8 mouse cellular contexts compared by ENCODE assay signal in the genomic region with DNA sequence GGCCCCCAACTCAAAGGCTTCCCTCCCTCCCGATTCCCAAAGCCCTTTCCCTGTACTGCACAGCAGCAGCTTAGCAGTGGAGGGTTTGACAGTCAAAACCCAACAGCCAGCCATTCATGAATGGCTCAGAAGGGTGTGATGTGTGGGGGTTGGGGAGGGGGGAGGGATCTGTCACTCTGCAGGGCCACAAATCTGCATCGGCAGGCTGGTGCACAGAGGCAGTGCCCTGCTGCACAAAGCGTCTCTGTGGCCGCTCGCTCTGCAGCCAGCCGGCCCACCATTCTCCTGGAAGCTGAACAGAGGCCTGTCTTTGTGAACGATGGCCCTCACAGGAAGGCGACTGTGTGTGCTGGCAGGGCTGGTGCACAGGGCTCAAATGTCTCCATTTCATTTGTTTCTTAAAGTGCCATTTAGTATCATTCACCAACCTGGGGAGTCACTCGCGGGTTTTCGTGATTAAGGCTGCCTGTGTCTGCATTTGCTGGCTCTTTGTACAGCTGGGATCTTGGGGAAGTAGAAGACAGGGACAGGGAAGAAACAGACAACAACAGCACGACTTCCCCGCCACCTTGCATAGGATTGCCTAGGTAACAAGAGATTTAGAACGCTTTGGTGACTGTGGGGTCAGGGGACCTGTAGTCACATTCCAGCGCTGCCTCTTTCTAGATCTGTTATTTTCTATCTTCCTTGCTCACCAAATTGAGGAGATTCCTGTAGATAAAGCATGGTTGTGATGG. TPM values are rescaled to one million over a fixed set of nuclear protein-coding genes. Genes with fewer than 3 reads are reported as not detected.
DNase-seq lines count a peak whose midpoint lies in the region; ATAC-seq lines count a peak whose summit lies in the region.
"Had no signal": no experiment of that assay in that cellular context is flagged by ENCODE, and none has a peak within 500 bp of the region (broad histone marks: within the 10 kb centered on the region; RNA-seq: fewer than 3 reads in every experiment).

No protein-coding gene starts in this region.

- H3K4me3 ChIP-seq in hindbrain, embryonic 15.5 days = no peak overlapping the region
- H3K4me3 ChIP-seq in midbrain, embryonic 11.5 days (ENCODE audit: low read depth, low read length) = no peak overlapping the region; the same call in 1 of the 2 replicates

- peak overlapping the region; percentile 20; the same call in 1 of the 2 replicates for H3K4me2 ChIP-seq in hindbrain, embryonic 15.5 days
- peak overlapping the region; percentile 28 for H3K4me2 ChIP-seq in midbrain, embryonic 11.5 days

- peak; percentile 91 for ATAC-seq in hindbrain, embryonic 15.5 days (ENCODE audit: low FRiP score, low read depth)
- ATAC-seq in midbrain, embryonic 11.5 days (ENCODE audit: low FRiP score) = peak; percentile 97
- no peak for ATAC-seq in activated CD4-positive, CD25-positive, alpha-beta regulatory T cell, adult 4 months

- peaks cover 16% of the 10 kb centered on the region for H3K4me1 ChIP-seq in hindbrain, embryonic 15.5 days (replicated peaks)
- H3K4me1 ChIP-seq in midbrain, embryonic 11.5 days (ENCODE audit: control insufficient read depth, insufficient read depth, low read length) = peaks cover 14% of the 10 kb centered on the region

- H3K36me3 ChIP-seq in hindbrain, embryonic 15.5 days = 0 out of 2 replicates have a peak, but pooled peaks cover 4% of the 10 kb centered on the region
- H3K36me3 ChIP-seq in midbrain, embryonic 11.5 days (ENCODE audit: control insufficient read depth, insufficient read depth, low read length) = no peaks in the 10 kb centered on the region

- no peaks in the 10 kb centered on the region for H3K9me3 ChIP-seq in hindbrain, embryonic 15.5 days
- no peaks in the 10 kb centered on the region for H3K9me3 ChIP-seq in midbrain, embryonic 11.5 days (ENCODE audit: control insufficient read depth, low read length)

- no peak overlapping the region for H3K9ac ChIP-seq in hindbrain, embryonic 15.5 days
- H3K9ac ChIP-seq in midbrain, embryonic 11.5 days (ENCODE audit: low read length) = peak overlapping the region; percentile 59

- H3K27ac ChIP-seq in hindbrain, embryonic 15.5 days (replicated peaks) = peak overlapping the region; percentile 51
- H3K27ac ChIP-seq in midbrain, embryonic 11.5 days (ENCODE audit: low read depth, low read length) = peak overlapping the region; percentile 77
- H3K27ac ChIP-seq: macrophage had no signal

- H3K27me3 ChIP-seq in hindbrain, embryonic 15.5 days = no peaks in the 10 kb centered on the region; the same call in 1 of the 2 replicates
- no peaks in the 10 kb centered on the region for H3K27me3 ChIP-seq in midbrain, embryonic 11.5 days (ENCODE audit: control insufficient read depth, insufficient read depth, low read length)

- DNase-seq in ZHBTc4 (ENCODE audit: low read depth, low spot score) = peak; percentile 61
- peak; percentile 81 for DNase-seq in embryo, embryonic 11 days
- peak; percentile 97 for DNase-seq in midbrain, embryonic 11.5 days (ENCODE audit: low spot score, missing footprints)
- DNase-seq in adrenal gland, postnatal 25 days = no peak
- DNase-seq in thymus, adult 18-20 months = no peak

- WGBS in hindbrain, embryonic 15.5 days = 11% methylated on average over 15 of the region's 15 CpGs
- 6% methylated on average over 15 of the region's 15 CpGs for WGBS in midbrain, embryonic 11.5 days

RNA-seq across cellular contexts. Expression of gene Snx18, which starts 31.0 kb away (rescaled TPM):
- polyA plus RNA-seq in hindbrain, embryonic 15.5 days (2015; fragmentation: Nextera tagmentation; extraction: Ambion mirVana) = 11.3 and 12.0 TPM in 2 replicates
- 18.1 and 20.1 TPM in 2 replicates for polyA plus RNA-seq in midbrain, embryonic 11.5 days (2014; fragmentation: Nextera tagmentation; extraction: Ambion mirVana)
- total RNA-seq in adrenal gland, postnatal 25 days (2021) = 21.2 and 23.2 TPM in 2 replicates
- 10 to 100 TPM; 12.1 to 12.4 TPM for polyA plus RNA-seq in activated CD4-positive, CD25-positive, alpha-beta regulatory T cell, adult 4 months (2017; shearing (Covaris generic))

Comparison
In these comparisons a context has a peak if more than half of its experiments do, and no peak if none do; other contexts are left out.
1. DNase-seq: peak in ZHBTc4 (single experiment), embryo, embryonic 11 days (single experiment) and midbrain, embryonic 11.5 days (single experiment); none in adrenal gland, postnatal 25 days (single experiment) and thymus, adult 18-20 months (0 of 2).